Mouse (Mus musculus) Patski (cell line): ENCODE results near the gene Cdc73. TPM values are rescaled to one million over a fixed set of nuclear protein-coding genes. Genes with fewer than 3 reads are reported as not detected.
"Not testable (repeated sequence)": the region's sequence is repeated elsewhere in the genome, so short reads cannot be mapped to it uniquely, and the experiment has no call there.

Source experiments
- ATAC-seq: fragments of 100-300 bp; one replicate; pipeline ENCODE4 v1.8.0; 2021
- CTCF ChIA-PET: fragments of 350-600 bp; sonication (Branson Sonifier 250); formaldehyde crosslinking; loops from one replicate; lab custom pipeline; 2022; ENCODE audit warnings: inconsistent platforms; lab: Charles Lee
- POLR2A ChIA-PET: fragments of 350-600 bp; sonication (Branson Sonifier 250); formaldehyde crosslinking; loops from one replicate; lab custom pipeline; 2022; ENCODE audit warnings: antibody characterized with exemption, inconsistent platforms; lab: Charles Lee
- DNase-seq: peaks from one replicate; pipeline ENCODE4 v3.0.0-alpha.2; 2011; ENCODE audit warnings: low read depth, low spot score
- H3K27me3 ChIP-seq: fragments of 371-371 bp; one replicate; pipeline ENCODE4 v1.5.1; 2021
- CTCF ChIP-seq: fragments of 100-300 bp; IDR thresholded peaks from one replicate; pipeline ENCODE4 v1.5.1; 2021
- in situ Hi-C: fragments of 300-500 bp; cut with MboI; formaldehyde crosslinking; loops from 3 replicates; pipeline ENCODE4 v1.11.1; 2018; ENCODE audit warnings: low pct_unique_long_range_greater_than_20kb, mixed read lengths
- polyA plus RNA-seq: library from polyadenylated mRNA; unstranded; gene quantifications from one replicate; pipeline ENCODE4 v1.2.3, GENCODE M21; 2021

Gene Cdc73
- polyA plus RNA-seq, 1 experiment from 2014 or later, result 56.4 TPM

DNA sequence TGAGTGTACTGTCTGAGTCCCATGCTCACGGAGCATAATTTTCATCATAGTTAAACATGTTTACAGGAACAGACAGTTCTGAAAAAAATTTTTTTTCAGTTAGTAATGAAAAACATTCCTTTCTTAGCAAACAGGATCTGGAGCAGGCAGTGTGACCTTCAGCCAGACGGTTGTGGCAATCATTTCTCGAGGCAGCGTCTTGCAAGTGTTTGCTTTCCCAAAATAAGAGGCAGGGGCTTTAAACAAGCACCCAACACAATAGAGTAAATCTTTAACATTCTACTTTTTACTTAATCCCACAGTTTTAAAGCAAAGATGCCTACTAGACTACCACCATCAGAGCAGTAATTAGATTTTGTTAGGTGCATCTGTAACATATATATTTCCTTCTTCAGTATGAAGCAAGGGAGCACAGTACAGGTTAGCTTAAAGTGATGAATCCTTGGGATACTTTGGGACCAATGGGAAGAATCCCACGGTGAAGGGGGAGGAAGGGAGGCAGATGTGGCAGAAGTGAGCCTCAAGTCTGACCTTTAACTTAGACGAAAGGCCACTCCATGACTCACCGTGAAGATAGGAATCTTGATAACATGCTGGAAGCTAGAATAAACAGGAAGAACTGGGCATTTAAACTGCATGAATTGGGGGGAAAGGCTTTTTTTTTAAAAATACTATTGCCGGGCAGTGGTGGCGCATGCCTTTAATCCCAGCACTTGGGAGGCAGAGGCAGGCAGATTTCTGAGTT lies 25.2 kb upstream of the Cdc73 start:
- no peak for TF ChIP-seq CTCF
- POLR2A ChIA-PET, result no interaction called here
- ATAC-seq (no peak), DNase-seq (no peak)
- CTCF ChIA-PET, result interaction anchor here (1.4 kb wide), 1 partner anchor 10 kb away, joined by 3 read pairs; no protein-coding TSS in a partner anchor
- in situ Hi-C loops, result no loop called here
- peaks cover 7% of the 10 kb centered on the region for H3K27me3 ChIP-seq

DNA sequence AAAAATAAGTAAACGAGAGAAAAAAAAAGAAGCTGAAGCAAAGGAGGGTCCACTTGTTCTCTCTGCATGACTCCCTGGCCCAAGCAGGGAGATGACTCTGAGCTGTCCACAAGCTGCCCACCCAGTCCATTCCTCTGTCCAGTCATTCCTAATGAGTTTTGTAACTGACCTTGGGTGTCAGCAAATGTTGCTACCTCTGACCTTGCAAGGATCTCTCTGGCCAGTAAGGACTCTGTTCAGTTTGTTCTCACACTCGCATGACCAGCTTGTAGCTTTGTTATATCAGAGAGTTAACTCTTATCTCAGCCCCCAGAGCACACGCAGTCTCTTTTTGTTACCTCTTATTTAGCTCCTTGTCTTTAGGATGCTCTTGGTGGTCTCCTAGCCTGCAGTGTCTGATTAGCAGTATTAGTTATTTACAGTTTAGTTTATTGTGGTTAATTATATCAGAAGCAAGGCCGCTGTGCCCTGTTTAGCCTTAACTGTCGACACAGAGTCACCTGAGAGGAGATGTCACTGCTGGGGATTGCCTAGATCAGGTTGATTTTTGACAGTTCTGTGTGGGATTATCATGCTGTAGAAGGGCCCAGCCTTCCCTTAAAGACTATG lies 21.9 kb upstream of the Cdc73 start:
- peaks cover 14% of the 10 kb centered on the region for H3K27me3 ChIP-seq
- DNase-seq (no peak), ATAC-seq (no peak)
- TF ChIP-seq CTCF, result no peak
- CTCF ChIA-PET, result interaction anchor here (1.4 kb wide), 1 partner anchor 12 kb away, joined by 3 read pairs; no protein-coding TSS in a partner anchor
- POLR2A ChIA-PET, result no interaction called here
- in situ Hi-C loops, result no loop called here

DNA sequence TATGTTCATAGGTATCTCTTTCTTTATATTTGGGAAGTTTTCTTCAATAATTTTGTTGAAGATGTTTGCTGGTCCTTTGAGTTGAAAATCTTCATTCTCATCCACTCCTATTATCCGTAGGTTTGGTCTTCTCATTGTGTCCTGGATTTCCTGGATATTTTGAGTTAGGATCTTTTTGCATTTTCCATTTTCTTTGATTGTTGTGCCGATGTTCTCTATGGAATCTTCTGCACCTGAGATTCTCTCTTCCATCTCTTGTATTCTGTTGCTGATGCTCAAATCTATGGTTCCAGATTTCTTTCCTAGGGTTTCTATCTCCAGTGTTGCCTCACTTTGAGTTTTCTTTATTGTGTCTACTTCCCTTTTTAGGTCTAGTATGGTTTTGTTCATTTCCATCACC lies 13.3 kb upstream of the Cdc73 start, which contains the start of gene Glrx2:
Glrx2 (plus strand) TSS at position 301 of the 400 bp plus-strand sequence.
- ATAC-seq, in situ Hi-C loops, H3K27me3 ChIP-seq, CTCF ChIA-PET, POLR2A ChIA-PET, DNase-seq: not testable (repeated sequence)

DNA sequence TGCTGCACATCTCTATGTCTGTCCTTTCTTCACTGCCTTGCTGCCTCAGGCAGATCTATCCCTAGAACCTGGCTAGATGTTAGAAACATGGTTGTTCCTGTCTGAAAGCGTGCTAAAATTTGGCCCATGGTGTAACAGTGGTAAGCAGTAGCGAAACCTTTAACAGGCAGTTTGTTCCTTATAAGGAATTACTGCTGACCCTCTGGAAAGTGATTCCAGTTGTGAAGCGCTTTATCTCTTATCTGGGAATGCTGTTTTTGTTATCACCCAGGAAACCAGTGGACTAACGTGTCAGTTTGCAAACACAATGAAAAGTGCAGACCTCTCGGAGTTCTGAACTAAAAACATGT lies 7.9 kb upstream of the Cdc73 start:
- in situ Hi-C loops, result no loop called here
- POLR2A ChIA-PET, result no interaction called here
- DNase-seq, result no peak
- H3K27me3 ChIP-seq, result no peaks in the 10 kb centered on the region
- no peak for TF ChIP-seq CTCF
- ATAC-seq, result no peak
- CTCF ChIA-PET, result no interaction called here

DNA sequence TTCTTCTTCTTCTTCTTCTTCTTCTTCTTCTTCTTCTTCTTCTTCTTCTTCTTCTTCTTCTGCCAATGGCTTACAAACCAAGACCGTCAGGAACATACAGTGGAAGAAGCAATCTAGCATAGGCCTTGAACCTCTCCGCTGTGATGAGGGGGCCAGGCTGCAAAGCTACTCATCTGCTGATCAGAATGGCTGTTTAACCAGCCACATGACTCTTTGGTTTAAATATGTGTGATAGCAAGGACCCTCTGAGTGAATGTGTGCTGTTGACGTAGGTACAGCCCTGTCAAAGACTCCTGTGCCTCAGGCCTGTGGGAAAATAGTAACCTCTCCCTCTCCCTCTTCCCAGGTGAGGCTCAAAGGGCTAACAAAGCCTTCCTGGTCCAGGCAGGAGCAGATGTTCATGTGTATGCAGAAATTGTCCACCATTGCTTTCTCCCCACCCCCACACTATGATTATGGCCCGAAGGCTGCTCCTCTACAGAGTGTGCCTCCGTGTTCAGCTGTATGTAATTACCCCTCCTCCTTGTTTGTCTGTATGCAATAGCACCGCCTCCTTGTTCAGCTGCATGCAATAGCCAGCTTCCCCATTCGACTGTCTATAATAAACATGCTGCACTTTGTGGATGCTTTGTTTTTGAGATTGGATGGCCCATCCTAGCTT lies 7.4 kb upstream of the Cdc73 start:
- TF ChIP-seq CTCF, result no peak
- POLR2A ChIA-PET, result no interaction called here
- in situ Hi-C loops, result no loop called here
- CTCF ChIA-PET, result no interaction called here
- ATAC-seq (no peak), DNase-seq (no peak)
- no peaks in the 10 kb centered on the region for H3K27me3 ChIP-seq

DNA sequence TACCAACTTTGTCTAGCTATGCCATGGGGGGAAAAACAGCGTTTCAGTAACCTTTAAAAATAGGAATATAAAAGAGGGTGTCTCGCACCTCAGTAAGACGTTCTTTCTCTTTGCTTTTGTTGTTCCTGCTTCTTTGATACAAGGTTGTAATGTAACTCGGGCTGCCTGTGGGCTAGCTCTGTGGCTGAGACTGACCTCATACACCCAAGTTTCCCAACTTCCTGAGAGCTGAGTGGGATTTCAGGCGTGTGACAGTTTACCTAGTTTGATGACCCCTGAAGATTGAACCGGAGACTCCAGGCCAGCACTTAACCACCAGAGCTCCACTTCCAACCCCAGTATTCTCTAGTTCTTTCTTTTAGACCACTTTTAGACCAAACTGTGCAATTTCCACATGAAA lies 5.7 kb upstream of the Cdc73 start:
- TF ChIP-seq CTCF, result no peak
- ChIA-PET POLR2A (interaction anchor here (0.6 kb wide), 1 partner anchor 231 kb away, joined by 3 read pairs; no protein-coding TSS in a partner anchor), CTCF (interaction anchor here (1.1 kb wide), 1 partner anchor 10 kb away, joined by 5 read pairs; no protein-coding TSS in a partner anchor)
- in situ Hi-C loops, result no loop called here
- DNase-seq (no peak), ATAC-seq (no peak)
- peaks cover 6% of the 10 kb centered on the region for H3K27me3 ChIP-seq

DNA sequence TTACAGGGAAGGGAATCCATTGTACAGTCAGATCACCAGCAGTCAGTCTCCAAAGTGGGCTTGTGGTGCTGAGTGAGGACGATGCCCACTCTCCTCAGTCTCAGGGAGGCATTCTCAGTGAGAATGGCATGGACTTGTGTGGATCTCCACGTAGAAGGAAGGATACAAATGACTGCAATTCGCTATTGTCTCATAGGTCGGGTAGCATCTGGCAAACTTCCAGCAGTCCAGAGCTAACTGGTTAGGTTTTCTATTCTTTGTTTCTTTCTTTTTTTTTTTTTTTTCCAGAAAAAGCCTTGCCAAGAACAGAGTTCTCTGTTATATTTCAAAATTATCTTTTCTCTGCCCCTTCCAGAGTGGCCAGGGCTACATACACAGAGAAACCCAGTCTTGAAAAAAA lies 4.3 kb upstream of the Cdc73 start:
- CTCF ChIA-PET, result interaction anchor here (1.8 kb wide), 1 partner anchor 26 kb away, joined by 5 read pairs; no protein-coding TSS in a partner anchor
- in situ Hi-C loops, result no loop called here
- TF ChIP-seq CTCF, result no peak
- DNase-seq (no peak), ATAC-seq (no peak)
- H3K27me3 ChIP-seq, result peaks cover 6% of the 10 kb centered on the region
- POLR2A ChIA-PET, result no interaction called here

DNA sequence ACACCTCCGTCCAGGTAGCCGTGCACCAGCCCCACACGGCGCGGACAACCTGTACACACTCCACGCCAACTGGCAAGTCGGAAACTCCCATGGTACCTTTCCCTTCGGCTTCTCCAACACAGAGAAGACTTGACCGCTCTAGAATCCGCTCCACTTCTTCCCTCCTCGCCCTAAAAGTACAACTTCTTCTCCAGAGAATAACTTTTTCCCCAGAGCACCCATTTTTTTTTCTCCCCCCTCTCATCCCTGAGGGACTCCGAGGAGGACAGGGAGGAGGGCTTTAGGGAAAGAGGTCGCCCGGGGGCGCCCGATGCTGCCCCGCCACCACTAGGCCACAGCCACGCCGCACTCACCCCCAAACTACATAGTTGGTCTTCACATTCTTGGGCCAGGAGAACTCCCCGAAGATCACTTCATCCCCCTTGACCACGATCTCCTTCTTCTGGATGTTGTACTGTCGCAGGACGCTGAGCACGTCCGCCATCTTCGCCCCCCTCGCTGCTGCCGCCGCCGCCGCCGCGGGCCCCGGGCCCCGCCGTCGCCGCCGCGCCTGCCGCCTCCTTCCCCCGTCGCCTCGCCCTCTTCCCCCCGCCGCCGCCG lies 452 bp downstream of the Cdc73 start:
- peak; percentile 67 for ATAC-seq
- peaks cover 6% of the 10 kb centered on the region for H3K27me3 ChIP-seq
- peak; percentile 13 for DNase-seq
- no peak for TF ChIP-seq CTCF
- ChIA-PET POLR2A (interaction anchor here (0.6 kb wide), 2 partner anchors 10 to 13 kb away, joined by 4 to 7 read pairs; no protein-coding TSS in a partner anchor), CTCF (no interaction called here)
- in situ Hi-C loops, result loop anchor here (5.0 kb wide), 1 partner anchor 35 kb away; no protein-coding TSS in a partner anchor

DNA sequence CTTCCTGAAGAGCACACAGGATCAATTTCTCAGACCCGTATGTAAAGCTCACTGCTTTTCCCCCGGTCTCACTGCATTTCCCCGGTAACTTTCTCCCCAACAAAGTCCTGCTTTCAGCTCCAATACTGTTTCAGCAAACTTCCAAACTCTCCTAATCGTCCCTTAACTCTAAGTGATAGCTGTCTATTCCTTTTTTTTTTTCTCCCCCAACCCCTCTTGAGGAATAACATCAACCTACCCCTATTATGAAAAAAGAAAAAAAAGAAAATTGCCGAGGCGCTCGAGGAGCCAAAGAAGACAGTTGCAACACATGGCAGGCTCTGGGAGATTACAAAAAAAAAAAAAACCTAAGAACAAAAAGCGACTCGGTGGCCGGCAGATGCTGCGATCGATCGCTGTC lies 957 bp downstream of the Cdc73 start:
- peaks cover 6% of the 10 kb centered on the region for H3K27me3 ChIP-seq
- ChIA-PET CTCF (interaction anchor here (0.7 kb wide), 1 partner anchor 29 kb away, joined by 3 read pairs; no protein-coding TSS in a partner anchor), POLR2A (interaction anchor here (0.6 to 1.0 kb wide), 4 partner anchors 10 to 79 kb away, joined by 3 to 7 read pairs (median 5); no protein-coding TSS in a partner anchor)
- in situ Hi-C loops, result loop anchor here (5.0 kb wide), 1 partner anchor 36 kb away; no protein-coding TSS in a partner anchor
- ATAC-seq, result peak; percentile 1
- DNase-seq, result no peak
- no peak for TF ChIP-seq CTCF

DNA sequence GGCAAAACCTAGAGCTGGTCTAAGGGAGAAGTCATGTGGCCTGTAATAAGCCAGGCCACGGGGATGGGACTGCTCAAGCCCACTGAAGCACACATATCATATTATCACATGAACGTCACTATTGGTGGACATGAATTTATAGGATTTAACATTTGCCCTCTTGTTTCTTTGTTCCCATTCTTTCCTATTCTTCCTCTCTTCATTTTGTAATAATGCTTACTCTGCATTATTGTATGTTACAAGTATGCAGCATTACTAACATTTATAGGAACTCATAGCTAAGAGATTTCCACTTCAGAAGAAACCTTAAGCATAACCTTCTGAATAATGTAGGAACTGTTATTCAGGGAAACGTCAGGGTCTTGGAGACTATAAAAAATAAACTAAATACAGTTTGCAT lies 17.8 kb downstream of the Cdc73 start:
- no peaks in the 10 kb centered on the region for H3K27me3 ChIP-seq
- ChIA-PET CTCF (interaction anchor here (1.2 kb wide), 1 partner anchor 13 kb away, joined by 3 read pairs; no protein-coding TSS in a partner anchor), POLR2A (no interaction called here)
- ATAC-seq, result no peak
- no peak for DNase-seq
- in situ Hi-C loops, result no loop called here
- TF ChIP-seq CTCF, result no peak
